Mouse (Mus musculus) lung, embryonic 15.5 days (tissue): ENCODE data around the gene Il17d. TPM values are rescaled to one million over a fixed set of nuclear protein-coding genes. Genes with fewer than 3 reads are reported as not detected.
A peak's percentile ranks its signal among the peaks of the same experiment; 100 is the strongest.

Experiments used
- ATAC-seq: fragments of 200-750 bp; cut with Nextera tagmentation; 2 replicates; pipeline ENCODE4 v1.8.0; 2017; ENCODE audit warnings: moderate number of reproducible peaks, borderline replicate concordance; ENCODE audit not compliant: low FRiP score, low TSS enrichment; ENCODE audit errors: extremely low read depth
- H3K27ac ChIP-seq: fragments of 300-500 bp; sonication (generic); 2 replicates; pipeline ENCODE4 v1.5.1; 2015; ENCODE audit warnings: moderate library complexity, mild to moderate bottlenecking, inconsistent platforms
- H3K27me3 ChIP-seq: fragments of 300-500 bp; sonication (generic); 2 replicates; pipeline ENCODE4 v1.6.1; 2015; ENCODE audit warnings: inconsistent platforms
- H3K36me3 ChIP-seq: fragments of 300-500 bp; sonication (generic); 2 replicates; pipeline ENCODE4 v1.6.1; 2015; ENCODE audit warnings: inconsistent platforms
- H3K4me1 ChIP-seq: fragments of 300-500 bp; sonication (generic); 2 replicates; pipeline ENCODE4 v1.6.1; 2015; ENCODE audit warnings: inconsistent platforms
- H3K4me2 ChIP-seq: fragments of 300-500 bp; sonication (generic); 2 replicates; pipeline ENCODE4 v1.6.1; 2015; ENCODE audit warnings: inconsistent platforms, mild to moderate bottlenecking, moderate library complexity
- H3K4me3 ChIP-seq: fragments of 300-500 bp; sonication (generic); 2 replicates; pipeline ENCODE4 v1.5.1; 2015; ENCODE audit warnings: mild to moderate bottlenecking, inconsistent platforms
- H3K9ac ChIP-seq: fragments of 300-500 bp; sonication (generic); 2 replicates; pipeline ENCODE4 v1.6.1; 2015; ENCODE audit warnings: inconsistent platforms
- H3K9me3 ChIP-seq: fragments of 300-500 bp; sonication (generic); 2 replicates; pipeline ENCODE4 v1.6.1; 2016; ENCODE audit warnings: inconsistent platforms
- WGBS: fragments of 180-500 bp; shearing (Covaris S2); methylation state at CpG from one replicate; pipeline ENCODE4 v1.1.7; 2015; 5-methylcytosine and 5-hydroxymethylcytosine counted together
- polyA plus RNA-seq: library from polyadenylated mRNA; unstranded; fragments of >200 nt; fragmentation: Nextera tagmentation; extraction: Ambion mirVana; gene quantifications from 2 replicates; pipeline ENCODE4 v1.2.1, GENCODE M21; 2015

Gene Il17d
- polyA plus RNA-seq = 5.2 and 6.1 TPM in 2 replicates

DNA sequence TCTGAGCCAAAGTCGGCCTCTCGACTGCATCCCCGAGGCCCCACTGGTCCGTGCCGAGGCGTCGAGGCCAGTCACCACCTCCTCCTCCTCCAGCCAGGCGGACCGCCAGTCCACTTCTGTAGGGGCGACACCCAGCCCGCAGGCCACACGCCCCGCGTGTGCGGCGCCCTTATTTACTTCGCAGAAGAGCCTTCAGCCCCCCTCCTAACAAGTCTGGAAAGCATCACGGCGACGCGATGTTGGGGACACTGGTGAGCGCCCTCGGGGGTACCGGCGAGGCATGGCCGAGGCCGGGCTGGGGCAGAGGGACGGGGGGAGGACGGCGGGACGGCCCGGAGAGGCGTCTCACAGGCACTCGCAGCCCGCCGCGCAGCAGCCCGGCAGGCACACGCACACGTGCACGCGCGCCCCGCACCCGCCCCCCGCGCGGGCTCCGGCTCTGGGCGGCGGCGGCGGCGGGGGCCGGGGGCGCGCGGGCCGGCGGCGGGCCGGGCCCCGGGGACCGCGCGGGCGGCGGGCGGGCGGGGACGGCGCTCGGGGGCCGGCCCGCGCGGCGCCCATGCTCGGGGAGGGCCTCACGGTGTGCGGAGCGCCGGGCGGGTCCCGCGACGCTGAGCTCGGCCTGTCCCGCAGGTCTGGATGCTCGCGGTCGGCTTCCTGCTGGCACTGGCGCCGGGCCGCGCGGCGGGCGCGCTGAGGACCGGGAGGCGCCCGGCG lies at the start of gene Il17d:
Gene Il17d (plus strand): TSS at position 107 of the 717 bp plus-strand sequence.
- no peaks in the 10 kb centered on the region for H3K36me3 ChIP-seq
- under 1% methylated on average over 65 of the region's 104 CpGs for WGBS
- H3K27me3 ChIP-seq = no peaks in the 10 kb centered on the region
- H3K4me3 ChIP-seq = peak within 1 kb of the TSS; percentile 79
- peak within 1 kb of the TSS; percentile 64 for H3K9ac ChIP-seq
- peak within 1 kb of the TSS; percentile 93 for H3K27ac ChIP-seq
- peak; percentile 47; the same call in 1 of the 2 replicates for ATAC-seq
- peak within 1 kb of the TSS; percentile 95 for H3K4me2 ChIP-seq
- H3K9me3 ChIP-seq = no peaks in the 10 kb centered on the region
- peaks cover 6% of the 10 kb centered on the region; the same call in 1 of the 2 replicates for H3K4me1 ChIP-seq

DNA sequence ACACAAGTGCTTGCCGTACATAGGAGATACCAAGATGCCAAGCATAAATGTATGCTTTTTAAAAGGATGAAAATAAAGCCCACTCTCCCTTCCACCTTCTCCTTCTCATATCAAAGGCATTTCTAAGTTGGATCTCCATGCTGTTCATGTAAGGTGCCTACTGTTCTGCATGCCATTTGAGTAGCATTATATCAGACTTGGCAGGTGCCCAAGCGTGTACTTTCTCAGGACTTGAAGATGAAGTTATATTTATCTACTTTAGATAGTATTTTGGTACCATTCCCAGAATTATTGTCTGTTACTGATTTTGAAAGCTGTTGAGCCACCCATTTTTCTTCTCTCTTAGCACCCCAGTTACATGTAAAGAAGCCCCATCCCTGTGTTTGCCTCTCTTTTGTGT lies 49.5 kb upstream of the Il17d start:
- Histone ChIP-seq H3K36me3 (no peaks in the 10 kb centered on the region), H3K4me2 (no peak overlapping the region), H3K9me3 (no peaks in the 10 kb centered on the region), H3K27ac (no peak overlapping the region), H3K27me3 (no peaks in the 10 kb centered on the region), H3K4me3 (no peak overlapping the region), H3K4me1 (no peaks in the 10 kb centered on the region), H3K9ac (no peak overlapping the region)
- no peak for ATAC-seq
- WGBS = 76% methylated on average over 2 of the region's 2 CpGs

DNA sequence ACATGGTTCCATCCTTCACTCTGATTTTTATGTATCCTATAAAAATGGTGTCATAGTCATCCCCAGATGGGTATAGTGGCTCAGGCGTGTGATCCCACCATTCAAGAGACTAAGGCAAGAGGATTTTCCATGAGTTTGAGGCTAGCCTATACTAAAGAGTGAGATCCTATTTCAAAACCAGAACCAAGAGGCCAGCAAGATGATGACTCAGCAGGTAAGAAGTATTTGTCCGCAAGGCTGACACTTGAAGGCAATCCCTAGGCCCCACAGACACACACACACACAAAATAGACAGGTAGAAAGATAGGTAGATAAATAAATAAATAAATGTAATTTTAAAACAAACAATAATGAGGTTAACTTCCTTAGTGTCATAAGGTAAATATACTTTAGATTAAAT lies 42.3 kb upstream of the Il17d start:
- 85% methylated on average over 2 of the region's 2 CpGs for WGBS

DNA sequence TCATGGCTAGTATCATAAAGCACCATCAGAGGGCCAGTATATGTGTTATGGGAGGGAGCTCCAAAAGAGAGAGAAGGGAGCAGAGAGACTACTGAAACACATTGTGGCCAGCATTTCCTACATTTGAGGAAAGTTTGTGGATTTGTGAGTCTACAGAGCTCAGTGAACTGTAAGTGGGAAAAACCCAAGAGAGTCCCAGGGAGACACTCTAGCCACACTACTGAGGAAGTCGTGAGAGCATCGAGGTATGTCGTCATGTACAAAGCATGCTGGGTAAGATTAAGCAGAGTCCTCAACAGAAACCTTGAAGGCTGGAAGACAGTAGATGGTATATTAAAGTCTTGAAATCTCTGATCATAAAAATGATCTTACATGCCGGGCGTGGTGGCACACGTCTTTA lies 40.4 kb upstream of the Il17d start:
- no peak for ATAC-seq
- no peak overlapping the region for H3K27ac ChIP-seq

More for the DNA sequence above, 42.3 kb upstream of the Il17d start:
- Histone ChIP-seq H3K4me3 (no peak overlapping the region), H3K36me3 (no peaks in the 10 kb centered on the region), H3K4me1 (no peaks in the 10 kb centered on the region), H3K27me3 (no peaks in the 10 kb centered on the region), H3K9ac (no peak overlapping the region), H3K9me3 (no peaks in the 10 kb centered on the region), H3K27ac (no peak overlapping the region), H3K4me2 (no peak overlapping the region)
- no peak for ATAC-seq

DNA sequence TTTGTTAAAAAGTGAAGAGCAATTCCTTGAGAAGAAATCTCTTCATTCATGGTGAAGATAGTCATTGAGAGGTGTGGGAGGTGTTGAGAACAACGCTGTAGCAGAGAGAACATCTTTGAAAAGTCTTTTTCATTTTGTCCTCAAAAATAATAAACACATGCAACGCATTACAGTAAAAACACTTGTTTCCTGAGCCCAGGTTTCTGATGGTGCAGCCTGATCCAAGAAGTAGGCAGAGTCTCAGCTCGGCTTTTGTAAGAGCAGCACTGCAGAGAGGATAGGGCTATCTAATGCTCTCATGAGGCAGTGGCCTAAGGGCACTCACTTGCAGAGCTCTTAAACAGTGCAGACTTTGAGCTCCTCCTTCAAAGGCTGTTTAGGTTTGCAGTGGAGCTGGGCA lies 34.9 kb upstream of the Il17d start:
- no peak overlapping the region for H3K27ac ChIP-seq
- no peak overlapping the region for H3K9ac ChIP-seq
- no peak overlapping the region for H3K4me3 ChIP-seq
- no peaks in the 10 kb centered on the region for H3K27me3 ChIP-seq
- no peaks in the 10 kb centered on the region for H3K36me3 ChIP-seq
- H3K9me3 ChIP-seq = no peaks in the 10 kb centered on the region
- 70% methylated on average over 3 of the region's 3 CpGs for WGBS
- no peak overlapping the region for H3K4me2 ChIP-seq
- H3K4me1 ChIP-seq = no peaks in the 10 kb centered on the region
- no peak for ATAC-seq

More for the DNA sequence above, 40.4 kb upstream of the Il17d start:
- no peak overlapping the region for H3K9ac ChIP-seq
- H3K27me3 ChIP-seq = no peaks in the 10 kb centered on the region
- no peaks in the 10 kb centered on the region for H3K9me3 ChIP-seq
- H3K4me1 ChIP-seq = no peaks in the 10 kb centered on the region
- no peaks in the 10 kb centered on the region for H3K36me3 ChIP-seq
- no peak overlapping the region for H3K4me2 ChIP-seq
- no peak overlapping the region for H3K4me3 ChIP-seq
- 92% methylated on average over 6 of the region's 6 CpGs for WGBS

DNA sequence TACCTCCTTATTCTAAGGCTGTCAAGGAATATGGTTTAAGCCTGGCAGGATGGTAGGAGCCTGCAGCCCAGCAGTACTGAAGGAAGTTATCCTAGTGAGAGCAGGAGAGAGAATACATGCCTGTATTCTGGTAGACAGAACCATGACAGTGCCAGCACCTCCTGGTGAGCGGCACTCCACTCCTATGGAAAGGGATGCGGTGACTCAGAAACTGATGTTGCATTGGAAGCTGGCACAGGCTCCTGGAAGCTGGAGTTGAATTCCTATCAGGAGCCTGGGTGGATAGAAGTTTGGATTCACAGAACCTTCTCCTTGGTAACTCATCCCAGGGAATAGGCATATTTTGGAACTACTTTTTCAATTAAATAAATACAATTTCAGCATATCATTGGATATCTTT lies 30.7 kb upstream of the Il17d start:
- Histone ChIP-seq H3K4me1 (no peaks in the 10 kb centered on the region), H3K4me3 (no peak overlapping the region), H3K36me3 (no peaks in the 10 kb centered on the region), H3K4me2 (no peak overlapping the region), H3K9ac (no peak overlapping the region), H3K27me3 (no peaks in the 10 kb centered on the region), H3K27ac (no peak overlapping the region), H3K9me3 (no peaks in the 10 kb centered on the region)
- ATAC-seq = no peak
- 95% methylated on average over 2 of the region's 2 CpGs for WGBS

DNA sequence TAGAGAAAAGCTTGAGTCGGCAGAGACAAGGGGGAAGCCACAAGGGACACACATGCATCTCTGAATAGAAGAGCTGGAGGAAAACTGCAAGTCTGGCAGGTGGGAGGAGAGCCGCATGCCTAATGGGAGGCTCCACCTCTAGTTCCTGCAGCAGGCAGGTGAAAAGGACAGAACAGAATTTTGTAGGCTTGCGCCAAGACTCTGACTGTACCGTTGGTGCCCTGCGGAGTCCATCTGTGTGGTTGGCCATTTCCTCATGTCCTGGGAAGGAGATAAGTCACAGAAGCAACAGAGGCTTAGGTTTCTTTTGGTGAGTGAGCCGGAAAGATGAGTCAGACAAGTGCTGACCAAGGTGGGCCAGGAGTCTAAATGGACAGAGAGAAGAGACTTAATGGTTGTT lies 20.8 kb upstream of the Il17d start:
- Histone ChIP-seq H3K4me2 (no peak overlapping the region), H3K27ac (no peak overlapping the region), H3K9ac (no peak overlapping the region), H3K4me1 (no peaks in the 10 kb centered on the region), H3K9me3 (no peaks in the 10 kb centered on the region), H3K36me3 (no peaks in the 10 kb centered on the region), H3K27me3 (no peaks in the 10 kb centered on the region), H3K4me3 (no peak overlapping the region)
- ATAC-seq = no peak
- 85% methylated on average over 6 of the region's 6 CpGs for WGBS

DNA sequence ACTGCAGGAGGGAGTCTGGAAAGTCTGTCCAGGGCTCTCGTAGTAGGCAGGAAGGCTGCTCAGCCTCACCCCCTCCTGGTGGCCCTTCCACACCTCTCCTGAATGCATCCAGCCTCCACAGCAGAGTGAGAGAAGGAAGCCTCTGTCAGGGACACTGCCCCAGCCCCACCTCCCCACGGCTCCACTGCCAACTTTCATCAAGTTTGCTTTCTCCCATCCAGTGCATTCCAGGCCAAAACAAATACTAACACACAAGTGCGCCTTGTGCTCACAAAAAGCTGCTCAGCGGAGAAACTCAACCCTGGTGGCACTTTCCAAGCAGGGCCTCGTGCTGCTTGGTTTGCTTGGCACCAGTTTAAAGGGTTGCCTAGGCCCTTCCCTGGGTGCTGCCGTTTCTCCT lies 15.0 kb upstream of the Il17d start:
- Histone ChIP-seq H3K4me3 (no peak overlapping the region), H3K27ac (peak overlapping the region; percentile 78), H3K36me3 (no peaks in the 10 kb centered on the region), H3K4me2 (no peak overlapping the region), H3K9ac (no peak overlapping the region), H3K27me3 (no peaks in the 10 kb centered on the region), H3K4me1 (peaks cover 16% of the 10 kb centered on the region; the same call in 1 of the 2 replicates), H3K9me3 (no peaks in the 10 kb centered on the region)
- WGBS = 29% methylated on average over 6 of the region's 6 CpGs
- peak; percentile 90 for ATAC-seq

DNA sequence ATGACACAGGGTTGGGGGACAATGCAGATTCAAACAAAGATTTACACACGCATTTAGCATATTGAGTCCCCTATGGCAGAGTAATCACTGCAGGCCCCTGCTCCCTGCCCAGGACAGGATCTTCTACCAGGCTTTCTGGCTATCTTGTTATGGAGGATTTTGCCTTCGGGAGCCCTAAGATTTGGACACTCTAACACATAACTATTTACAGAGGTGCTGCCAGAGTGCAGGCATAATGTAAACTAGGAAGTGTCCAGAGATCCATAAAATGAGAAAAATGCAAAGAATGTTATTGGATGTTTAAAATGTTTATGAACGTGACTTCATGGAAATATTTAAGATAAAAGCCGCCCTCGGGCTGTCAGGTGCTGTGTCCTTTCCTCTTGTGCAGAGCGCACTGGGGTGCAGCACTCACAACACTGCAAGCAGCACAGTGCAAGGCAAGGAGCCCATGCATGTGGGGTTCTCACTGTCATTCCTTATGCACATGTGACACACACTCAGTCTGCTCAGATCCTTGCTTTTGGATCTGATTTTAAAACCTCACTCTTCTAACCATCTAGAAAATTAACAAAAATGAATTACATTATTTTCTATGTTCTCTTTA lies 9.3 kb upstream of the Il17d start:
- WGBS = 24% methylated on average over 6 of the region's 6 CpGs
- H3K4me2 ChIP-seq = no peak overlapping the region

DNA sequence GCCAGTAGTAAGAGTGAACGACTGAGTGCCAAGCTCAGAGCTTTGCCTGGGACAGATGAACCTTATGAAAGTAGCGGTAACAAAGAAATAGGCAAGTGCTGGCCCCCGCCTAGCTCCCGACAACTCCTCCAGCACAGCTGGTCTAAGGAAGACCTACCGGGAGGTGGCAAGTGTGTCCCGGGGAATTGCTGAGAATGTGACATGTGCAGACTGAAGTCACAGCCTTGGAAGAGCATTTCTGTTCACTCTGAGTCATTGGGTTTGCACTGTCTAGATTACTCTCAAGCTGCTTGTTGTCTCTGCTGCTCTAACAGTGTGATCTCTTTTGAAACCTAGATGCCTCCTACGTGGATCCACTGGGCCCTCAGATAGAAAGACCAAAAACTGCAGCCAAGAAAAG lies 7.6 kb upstream of the Il17d start:
- H3K4me3 ChIP-seq = no peak overlapping the region
- H3K4me2 ChIP-seq = no peak overlapping the region
- H3K9me3 ChIP-seq = no peaks in the 10 kb centered on the region
- H3K36me3 ChIP-seq = no peaks in the 10 kb centered on the region
- WGBS = 81% methylated on average over 7 of the region's 7 CpGs
- ATAC-seq = no peak
- H3K27me3 ChIP-seq = no peaks in the 10 kb centered on the region
- peaks cover 11% of the 10 kb centered on the region; the same call in 1 of the 2 replicates for H3K4me1 ChIP-seq
- H3K9ac ChIP-seq = no peak overlapping the region
- no peak overlapping the region for H3K27ac ChIP-seq

More for the DNA sequence above, 9.3 kb upstream of the Il17d start:
- Histone ChIP-seq H3K27ac (peak overlapping the region; percentile 16; the same call in 1 of the 2 replicates), H3K27me3 (no peaks in the 10 kb centered on the region), H3K4me1 (peaks cover 17% of the 10 kb centered on the region; the same call in 1 of the 2 replicates), H3K9ac (no peak overlapping the region), H3K36me3 (no peaks in the 10 kb centered on the region), H3K9me3 (no peaks in the 10 kb centered on the region), H3K4me3 (no peak overlapping the region)
- 0 out of 2 replicates have a peak, but pooled peaks have one; percentile 55 for ATAC-seq

DNA sequence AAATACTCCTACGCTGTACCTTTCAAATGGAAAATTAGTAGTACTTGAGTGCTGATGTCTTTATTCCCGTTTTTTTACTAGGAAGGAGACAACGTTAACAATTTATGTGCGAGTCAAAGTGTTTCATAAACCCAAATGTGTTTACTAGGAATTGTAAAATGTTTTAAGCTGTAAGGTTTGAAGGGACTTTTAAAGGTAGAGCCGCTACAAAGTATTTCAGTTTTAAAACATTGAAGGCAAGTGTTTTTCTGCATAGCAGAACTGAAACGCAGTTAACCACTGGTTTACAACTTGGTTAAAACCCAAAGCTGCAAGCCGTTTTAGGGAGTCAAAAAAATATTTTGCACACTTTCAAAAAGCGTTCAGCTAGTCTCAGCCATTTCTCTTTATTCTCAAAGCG lies 815 bp upstream of the Il17d start:
- no peaks in the 10 kb centered on the region for H3K36me3 ChIP-seq
- no peak for ATAC-seq
- 88% methylated on average over 9 of the region's 9 CpGs for WGBS
- H3K27me3 ChIP-seq = no peaks in the 10 kb centered on the region
- peak overlapping the region; percentile 95; the same call in 1 of the 2 replicates for H3K4me2 ChIP-seq
- H3K9ac ChIP-seq = no peak overlapping the region
- no peaks in the 10 kb centered on the region for H3K9me3 ChIP-seq
- peaks cover 6% of the 10 kb centered on the region; the same call in 1 of the 2 replicates for H3K4me1 ChIP-seq
- peak overlapping the region; percentile 79; the same call in 1 of the 2 replicates for H3K4me3 ChIP-seq
- H3K27ac ChIP-seq = no peak overlapping the region

DNA sequence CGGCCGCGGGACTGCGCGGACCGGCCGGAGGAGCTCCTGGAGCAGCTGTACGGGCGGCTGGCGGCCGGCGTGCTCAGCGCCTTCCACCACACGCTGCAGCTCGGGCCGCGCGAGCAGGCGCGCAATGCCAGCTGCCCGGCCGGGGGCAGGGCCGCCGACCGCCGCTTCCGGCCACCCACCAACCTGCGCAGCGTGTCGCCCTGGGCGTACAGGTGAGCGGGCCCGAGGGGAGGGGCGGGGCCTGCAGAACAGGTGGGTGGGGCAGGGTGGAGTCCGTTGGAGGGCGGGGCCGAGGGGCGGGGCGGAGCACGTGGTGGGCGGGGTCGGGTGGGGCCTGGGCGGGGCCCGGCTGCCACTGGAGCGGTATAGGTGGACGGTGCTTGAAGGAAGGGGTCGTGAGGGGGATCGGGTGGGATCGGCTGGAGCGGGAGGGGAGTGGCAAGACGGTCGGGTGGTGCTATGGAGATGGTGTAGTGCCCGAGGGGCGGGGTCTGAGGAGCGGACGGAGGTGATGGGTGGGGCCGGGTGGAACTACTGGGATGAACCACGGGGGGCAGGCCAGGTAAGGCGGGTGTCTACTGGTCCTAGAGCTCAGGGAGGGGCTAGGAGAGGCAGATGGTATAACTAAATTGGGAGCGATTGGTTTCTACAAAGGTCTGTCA lies 942 bp downstream of the Il17d start:
- Histone ChIP-seq H3K4me3 (peak overlapping the region; percentile 79), H3K36me3 (no peaks in the 10 kb centered on the region), H3K9me3 (no peaks in the 10 kb centered on the region), H3K27me3 (no peaks in the 10 kb centered on the region), H3K27ac (peak overlapping the region; percentile 93), H3K4me1 (peaks cover 6% of the 10 kb centered on the region; the same call in 1 of the 2 replicates), H3K9ac (peak overlapping the region; percentile 64), H3K4me2 (peak overlapping the region; percentile 95)
- peak; percentile 90 for ATAC-seq
- WGBS = 1% methylated on average over 28 of the region's 60 CpGs
